Mouse (Mus musculus): Measurements from ENCODE around the gene Txlnb. TPM values are rescaled to one million over a fixed set of nuclear protein-coding genes. Genes with fewer than 3 reads are reported as not detected.

Gene Txlnb
- polyA plus RNA-seq, 1 experiment from 2014 or later = 0.57 TPM

DNA sequence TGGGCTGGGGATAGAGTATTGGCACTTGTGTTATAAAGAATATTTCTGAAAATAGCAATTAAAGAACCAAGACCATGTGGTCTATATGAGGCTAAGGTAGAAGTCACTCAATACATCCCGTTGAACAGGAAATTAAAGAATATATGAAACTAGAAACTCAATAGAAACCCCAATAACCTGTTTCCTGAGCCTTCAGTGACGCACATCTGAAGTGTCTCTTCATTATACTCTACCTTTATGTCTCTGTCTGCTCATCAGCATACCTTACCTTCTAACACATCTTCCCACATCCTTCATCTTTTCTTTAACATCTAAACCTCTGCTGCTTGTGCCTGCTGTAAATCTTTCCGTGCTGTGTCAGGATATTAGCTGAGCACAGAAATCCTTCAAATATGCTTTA, 84.0 kb downstream of the Txlnb start:
- WGBS = 92% methylated on average over 3 of the region's 3 CpGs
- no peaks in the 10 kb centered on the region for H3K9me3 ChIP-seq (replicated peaks; ENCODE audit: control insufficient read depth, low read length)
- H3K4me1 ChIP-seq (ENCODE audit: control insufficient read depth, insufficient read depth, low read length) = no peaks in the 10 kb centered on the region
- H3K27me3 ChIP-seq (replicated peaks; ENCODE audit: control insufficient read depth, insufficient read depth, low read length) = no peaks in the 10 kb centered on the region
- H3K9ac ChIP-seq (ENCODE audit: low read length) = no peak overlapping the region
- H3K27ac ChIP-seq (ENCODE audit: low read depth, low read length) = no peak overlapping the region
- H3K4me3 ChIP-seq (ENCODE audit: low read depth, low read length) = no peak overlapping the region
- no peak for DNase-seq (ENCODE audit: low spot score)
- no peak overlapping the region for H3K4me2 ChIP-seq (ENCODE audit: low read length)
- no peak for ATAC-seq
- no peaks in the 10 kb centered on the region for H3K36me3 ChIP-seq (ENCODE audit: control insufficient read depth, insufficient read depth, low read length)

DNA sequence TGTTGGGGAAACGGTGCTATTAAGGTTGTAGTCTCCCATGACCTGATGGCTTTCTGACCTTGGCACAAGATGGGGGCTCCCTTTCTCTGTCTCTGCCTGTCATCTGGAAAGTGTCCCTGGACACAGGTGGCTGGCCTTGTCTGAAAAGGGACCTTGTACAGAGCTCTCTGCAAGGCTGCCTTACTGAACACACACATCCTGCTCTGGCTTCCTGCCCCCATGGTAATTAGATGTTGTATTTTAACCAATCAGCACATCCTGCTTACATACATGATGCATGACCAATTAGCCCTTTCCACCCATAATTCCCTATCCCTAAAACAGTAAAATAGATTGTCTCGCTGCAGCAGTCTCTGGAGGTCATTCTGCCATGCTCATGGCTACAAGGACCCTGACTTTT, 84.7 kb downstream of the Txlnb start:
- no peaks in the 10 kb centered on the region for H3K36me3 ChIP-seq (ENCODE audit: control insufficient read depth, insufficient read depth, low read length)
- H3K4me3 ChIP-seq (ENCODE audit: low read depth, low read length) = no peak overlapping the region
- 82% methylated on average over 2 of the region's 2 CpGs for WGBS
- H3K9ac ChIP-seq (ENCODE audit: low read length) = no peak overlapping the region
- no peak for ATAC-seq
- no peak overlapping the region for H3K27ac ChIP-seq (ENCODE audit: low read depth, low read length)
- H3K9me3 ChIP-seq (replicated peaks; ENCODE audit: control insufficient read depth, low read length) = no peaks in the 10 kb centered on the region
- H3K27me3 ChIP-seq (replicated peaks; ENCODE audit: control insufficient read depth, insufficient read depth, low read length) = no peaks in the 10 kb centered on the region
- DNase-seq (ENCODE audit: low spot score) = no peak
- H3K4me1 ChIP-seq (ENCODE audit: control insufficient read depth, insufficient read depth, low read length) = no peaks in the 10 kb centered on the region
- no peak overlapping the region for H3K4me2 ChIP-seq (ENCODE audit: low read length)

Other genes starting within 250 kb of the Txlnb start
- 50.8 and 62.7 TPM in 2 replicates for gene Cited2, start 73.0 kb upstream of the Txlnb start, polyA plus RNA-seq (2014; fragmentation: Nextera tagmentation; extraction: Ambion mirVana)
- 7.1 and 7.2 TPM in 2 replicates for gene Heca, start 151.8 kb downstream of the Txlnb start, polyA plus RNA-seq (2014; fragmentation: Nextera tagmentation; extraction: Ambion mirVana)
- 235 and 270 TPM in 2 replicates for gene Abracl, start 227.1 kb downstream of the Txlnb start, polyA plus RNA-seq (2014; fragmentation: Nextera tagmentation; extraction: Ambion mirVana)